Mouse (Mus musculus): Measurements from ENCODE around the gene 4930438A08Rik. TPM values are rescaled to one million over a fixed set of nuclear protein-coding genes. Genes with fewer than 3 reads are reported as not detected.

4930438A08Rik gene
- polyA plus RNA-seq, 1 experiment from 2014 or later = not detected

- no peak for DNase-seq (ENCODE audit: low spot score)
- H3K27me3 ChIP-seq (replicated peaks; ENCODE audit: low read depth, poor library complexity, severe bottlenecking) = no peaks in the 10 kb centered on the region
- H3K4me3 ChIP-seq = no peak overlapping the region
- WGBS = 86% methylated on average over 3 of the region's 3 CpGs
- H3K4me1 ChIP-seq = peaks cover 20% of the 10 kb centered on the region
- peaks cover 77% of the 10 kb centered on the region for H3K36me3 ChIP-seq (replicated peaks)
- H3K9me3 ChIP-seq = no peaks in the 10 kb centered on the region
- H3K27ac ChIP-seq (replicated peaks) = no peak overlapping the region
These were observed 60.1 kb downstream of the 4930438A08Rik start for GRCm38 (mm10) chr11:58334746-58335145.

Other genes with a start within 250 kb of the 4930438A08Rik start
- gene Gm12248, start 181.7 kb upstream of the 4930438A08Rik start, polyA plus RNA-seq (2016; fragmentation: Nextera tagmentation; extraction: Ambion mirVana) = not detected in 2 replicates
- gene Cnot8, start 170.6 kb upstream of the 4930438A08Rik start, polyA plus RNA-seq (2016; fragmentation: Nextera tagmentation; extraction: Ambion mirVana) = 105 and 107 TPM in 2 replicates
- 39.6 and 40.5 TPM in 2 replicates for gene Gemin5, start 106.3 kb upstream of the 4930438A08Rik start, polyA plus RNA-seq (2016; fragmentation: Nextera tagmentation; extraction: Ambion mirVana)
- gene Mrpl22, start 103.1 kb upstream of the 4930438A08Rik start, polyA plus RNA-seq (2016; fragmentation: Nextera tagmentation; extraction: Ambion mirVana) = 143 and 146 TPM in 2 replicates
- 2.1 and 2.8 TPM in 2 replicates for gene Igtp, start 75.2 kb upstream of the 4930438A08Rik start, polyA plus RNA-seq (2016; fragmentation: Nextera tagmentation; extraction: Ambion mirVana)
- gene Irgm2, start 75.2 kb upstream of the 4930438A08Rik start, polyA plus RNA-seq (2016; fragmentation: Nextera tagmentation; extraction: Ambion mirVana) = 0.54 and 0.58 TPM in 2 replicates
- 27.7 and 29.7 TPM in 2 replicates for gene Zfp692, start 32.3 kb downstream of the 4930438A08Rik start, polyA plus RNA-seq (2016; fragmentation: Nextera tagmentation; extraction: Ambion mirVana)
- gene Zfp672, start 55.5 kb downstream of the 4930438A08Rik start, polyA plus RNA-seq (2016; fragmentation: Nextera tagmentation; extraction: Ambion mirVana) = 24.7 and 27.1 TPM in 2 replicates
- gene Sh3bp5l, start 55.9 kb downstream of the 4930438A08Rik start, polyA plus RNA-seq (2016; fragmentation: Nextera tagmentation; extraction: Ambion mirVana) = 40.7 and 44.3 TPM in 2 replicates
- gene Lypd8, start 104.2 kb downstream of the 4930438A08Rik start, polyA plus RNA-seq (2016; fragmentation: Nextera tagmentation; extraction: Ambion mirVana) = not detected in 2 replicates
- not detected in 2 replicates for gene 1810065E05Rik, start 146.3 kb downstream of the 4930438A08Rik start, polyA plus RNA-seq (2016; fragmentation: Nextera tagmentation; extraction: Ambion mirVana)
- not detected in 2 replicates for gene Gm12253, start 157.8 kb downstream of the 4930438A08Rik start, polyA plus RNA-seq (2016; fragmentation: Nextera tagmentation; extraction: Ambion mirVana)
- gene Lypd9, start 178.1 kb downstream of the 4930438A08Rik start, polyA plus RNA-seq (2016; fragmentation: Nextera tagmentation; extraction: Ambion mirVana) = not detected in 2 replicates
- 0.10 TPM in 1 of 2 replicates, not detected in the other for gene Olfr30, start 187.5 kb downstream of the 4930438A08Rik start, polyA plus RNA-seq (2016; fragmentation: Nextera tagmentation; extraction: Ambion mirVana)
- not detected in 2 replicates for gene Olfr332, start 217.8 kb downstream of the 4930438A08Rik start, polyA plus RNA-seq (2016; fragmentation: Nextera tagmentation; extraction: Ambion mirVana)
- not detected in 2 replicates for gene Olfr331, start 227.8 kb downstream of the 4930438A08Rik start, polyA plus RNA-seq (2016; fragmentation: Nextera tagmentation; extraction: Ambion mirVana)